Mouse (Mus musculus) ovary, adult 2 months (tissue): ENCODE data around the gene Kdm3a. TPM values are rescaled to one million over a fixed set of nuclear protein-coding genes. Genes with fewer than 3 reads are reported as not detected.

Source experiments
- polyA plus RNA-seq: library from polyadenylated mRNA; depleted of rRNA; stranded (reverse); fragments of >200 nt; gene quantifications from 2 replicates; pipeline ENCODE4 v1.2.3, GENCODE M21; 2012; rRNA removed

Gene Kdm3a
- polyA plus RNA-seq, result 10.1 and 13.2 TPM in 2 replicates

DNA sequence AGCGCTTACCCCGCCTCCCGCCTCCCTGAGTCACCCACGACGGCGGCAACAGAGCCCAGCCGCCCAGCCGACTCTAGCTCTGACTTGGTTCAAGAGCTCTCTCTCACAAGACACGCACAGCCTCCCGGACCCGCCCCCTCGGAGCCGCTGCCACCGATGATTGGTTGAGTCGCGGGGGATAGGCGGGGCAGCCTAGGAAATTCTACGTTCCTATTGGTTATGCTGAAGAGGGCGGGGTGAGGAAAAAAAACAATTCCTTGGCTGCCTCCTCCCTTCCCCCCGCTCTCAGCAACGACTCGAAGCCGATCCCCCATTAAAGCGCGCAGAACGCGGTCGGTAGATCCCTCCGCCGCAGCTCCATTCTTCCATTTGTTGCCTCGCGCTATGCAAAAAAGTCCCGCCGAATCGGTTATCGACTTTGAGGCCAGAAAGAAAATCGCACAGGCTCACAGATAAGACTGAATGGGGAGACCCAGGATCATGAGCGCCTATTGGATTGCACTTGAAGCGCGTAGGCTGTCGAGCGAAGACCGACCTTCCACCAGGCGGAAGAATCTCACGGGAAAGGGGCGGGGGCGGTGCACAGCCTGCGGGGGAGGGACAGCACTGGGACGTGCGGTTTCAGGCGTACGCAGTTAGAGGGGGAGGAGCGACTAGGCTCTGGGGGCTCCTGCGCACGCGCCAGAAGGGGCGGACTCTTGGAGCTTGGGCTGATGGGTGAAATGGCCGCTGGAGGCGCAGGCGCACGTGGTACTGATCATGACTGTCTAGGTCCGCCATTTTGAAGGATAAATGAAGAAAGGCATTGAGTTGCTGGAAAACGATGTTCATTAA, at the start of gene Kdm3a:
Gene Kdm3a (minus strand): TSS at position 162 of the 834 bp plus-strand sequence.

DNA sequence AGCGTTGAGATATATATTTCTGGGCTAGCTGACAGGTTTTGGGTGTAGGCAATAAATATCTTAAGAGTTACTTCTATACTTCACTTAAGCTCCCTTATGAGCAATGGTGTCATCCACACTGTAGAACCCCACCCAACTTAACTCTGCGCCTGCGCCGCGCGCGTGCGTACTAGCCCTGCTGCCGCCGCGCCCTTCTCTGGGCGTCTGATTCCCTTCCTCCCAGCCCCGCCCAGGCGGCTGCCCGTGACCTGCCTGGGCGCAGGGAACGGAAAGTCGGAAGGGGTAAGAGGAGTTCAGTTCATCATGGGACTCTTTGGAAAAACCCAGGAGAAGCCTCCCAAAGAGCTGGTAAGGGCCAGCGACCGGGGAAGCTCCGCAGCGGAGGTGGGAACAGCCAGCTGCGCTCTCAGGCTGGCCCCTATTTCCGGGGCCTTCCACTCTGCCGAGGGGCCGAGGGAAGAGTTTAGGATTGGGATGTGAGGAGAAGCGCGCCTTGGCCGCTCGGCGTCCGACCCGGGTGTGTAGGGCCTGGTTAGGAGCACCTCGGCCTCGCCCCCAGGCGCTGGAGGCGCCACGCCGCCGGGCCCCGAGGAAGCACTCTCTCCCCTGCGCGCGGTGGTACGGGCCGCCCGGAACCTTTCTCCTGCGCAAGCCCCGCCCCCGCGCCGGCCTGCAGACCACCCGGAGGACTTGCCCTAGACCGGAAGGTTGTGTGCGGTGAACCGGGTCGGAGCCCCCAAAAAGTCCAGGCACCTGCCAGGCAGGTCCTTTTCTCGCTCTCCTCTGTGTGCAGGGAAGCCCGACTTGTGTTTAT, 88.9 kb downstream of the Kdm3a start, which contains the start of gene Chmp3:
Gene Chmp3 (plus strand): TSS at position 112 of the 814 bp plus-strand sequence.

Other genes with a start within 250 kb of the Kdm3a start
- gene Rmnd5a, start 192.4 kb downstream of the Kdm3a start, polyA plus RNA-seq, result 19.4 and 20.7 TPM in 2 replicates
- 31.2 and 49.0 TPM in 2 replicates for gene Rnf103, start 139.1 kb downstream of the Kdm3a start, polyA plus RNA-seq
- gene Chmp3, start 89.2 kb downstream of the Kdm3a start, polyA plus RNA-seq, result 26.3 and 30.6 TPM in 2 replicates
- 6.3 and 6.9 TPM in 2 replicates for gene Reep1, start 74.6 kb upstream of the Kdm3a start, polyA plus RNA-seq
- gene Mrpl35, start 194.0 kb upstream of the Kdm3a start, polyA plus RNA-seq, result 4.3 and 6.4 TPM in 2 replicates
- gene Immt, start 198.3 kb upstream of the Kdm3a start, polyA plus RNA-seq, result 47.0 and 51.4 TPM in 2 replicates